Mouse (Mus musculus) intestine, embryonic 15.5 days (tissue): Measurements from ENCODE around the gene Gm17359. TPM values are rescaled to one million over a fixed set of nuclear protein-coding genes. Genes with fewer than 3 reads are reported as not detected.

ENCODE experiments used
- ATAC-seq: fragments of 200-750 bp; cut with Nextera tagmentation; 2 replicates; pipeline ENCODE4 v1.8.0; 2017; ENCODE audit warnings: moderate TSS enrichment, moderate library complexity
- H3K27ac ChIP-seq: fragments of 300-500 bp; sonication (generic); 2 replicates; pipeline ENCODE4 v1.5.1; 2015; ENCODE audit warnings: mild to moderate bottlenecking, inconsistent platforms
- H3K27me3 ChIP-seq: fragments of 300-500 bp; sonication (generic); replicated peaks from 2 replicates; pipeline ENCODE4 v1.6.1; 2015; ENCODE audit warnings: inconsistent platforms
- H3K36me3 ChIP-seq: fragments of 300-500 bp; sonication (generic); 2 replicates; pipeline ENCODE4 v1.6.1; 2015; ENCODE audit warnings: inconsistent platforms
- H3K4me1 ChIP-seq: fragments of 300-500 bp; sonication (generic); replicated peaks from 2 replicates; pipeline ENCODE4 v1.6.1; 2015; ENCODE audit warnings: inconsistent platforms
- H3K4me2 ChIP-seq: fragments of 300-500 bp; sonication (generic); replicated peaks from 2 replicates; pipeline ENCODE4 v1.6.1; 2015; ENCODE audit warnings: mild to moderate bottlenecking, inconsistent platforms
- H3K4me3 ChIP-seq: fragments of 300-500 bp; sonication (generic); replicated peaks from 2 replicates; pipeline ENCODE4 v1.5.1; 2015; ENCODE audit warnings: inconsistent platforms
- H3K9ac ChIP-seq: fragments of 300-500 bp; sonication (generic); 2 replicates; pipeline ENCODE4 v1.6.1; 2015; ENCODE audit warnings: inconsistent platforms
- H3K9me3 ChIP-seq: fragments of 300-500 bp; sonication (generic); 2 replicates; pipeline ENCODE4 v1.6.1; 2016; ENCODE audit warnings: inconsistent platforms
- WGBS: fragments of 180-500 bp; shearing (Covaris S2); methylation state at CpG from one replicate; pipeline ENCODE4 v1.1.7; 2015; 5-methylcytosine and 5-hydroxymethylcytosine counted together
- polyA plus RNA-seq: library from polyadenylated mRNA; unstranded; fragments of >200 nt; fragmentation: Nextera tagmentation; extraction: Ambion mirVana; gene quantifications from 2 replicates; pipeline ENCODE4 v1.2.1, GENCODE M21; 2015

The Gm17359 gene
- polyA plus RNA-seq, 1 experiment from 2014 or later, result not detected

GRCm38 (mm10) chr3:79469440-79469839 is 133.0 kb downstream of the Gm17359 start:
- WGBS, result 96% methylated on average over 5 of the region's 5 CpGs
- Histone ChIP-seq H3K4me3 (no peak overlapping the region), H3K9ac (no peak overlapping the region), H3K27ac (no peak overlapping the region), H3K4me2 (no peak overlapping the region), H3K36me3 (no peaks in the 10 kb centered on the region; the same call in none of the 2 replicates), H3K9me3 (no peaks in the 10 kb centered on the region), H3K27me3 (no peaks in the 10 kb centered on the region), H3K4me1 (no peaks in the 10 kb centered on the region)
- no peak for ATAC-seq

GRCm38 (mm10) chr3:79472362-79472761 is 135.9 kb downstream of the Gm17359 start:
- 93% methylated on average over 5 of the region's 5 CpGs for WGBS
- ATAC-seq, result no peak
- no peaks in the 10 kb centered on the region for H3K27me3 ChIP-seq

GRCm38 (mm10) chr3:79474911-79475310 is 138.4 kb downstream of the Gm17359 start:
- Histone ChIP-seq H3K4me3 (no peak overlapping the region), H3K9me3 (no peaks in the 10 kb centered on the region), H3K4me2 (no peak overlapping the region), H3K9ac (no peak overlapping the region), H3K27ac (no peak overlapping the region), H3K27me3 (no peaks in the 10 kb centered on the region), H3K36me3 (0 out of 2 replicates have a peak, but pooled peaks cover 3% of the 10 kb centered on the region), H3K4me1 (no peaks in the 10 kb centered on the region)
- ATAC-seq, result no peak
- WGBS, result 77% methylated on average over 4 of the region's 4 CpGs

More at GRCm38 (mm10) chr3:79472362-79472761, 135.9 kb downstream of the Gm17359 start:
- Histone ChIP-seq H3K4me1 (no peaks in the 10 kb centered on the region), H3K36me3 (no peaks in the 10 kb centered on the region), H3K9ac (no peak overlapping the region), H3K27ac (no peak overlapping the region), H3K4me3 (no peak overlapping the region), H3K9me3 (no peaks in the 10 kb centered on the region), H3K4me2 (no peak overlapping the region)

- no peaks in the 10 kb centered on the region for H3K9me3 ChIP-seq
- no peak overlapping the region for H3K4me3 ChIP-seq
- no peak overlapping the region for H3K9ac ChIP-seq
- no peak for ATAC-seq
- 73% methylated on average over 2 of the region's 2 CpGs for WGBS
- 0 out of 2 replicates have a peak, but pooled peaks cover 3% of the 10 kb centered on the region for H3K36me3 ChIP-seq
- no peaks in the 10 kb centered on the region for H3K27me3 ChIP-seq
- no peaks in the 10 kb centered on the region for H3K4me1 ChIP-seq
- no peak overlapping the region for H3K27ac ChIP-seq
- no peak overlapping the region for H3K4me2 ChIP-seq
These were observed 139.5 kb downstream of the Gm17359 start for GRCm38 (mm10) chr3:79475980-79476379.

- H3K4me2 ChIP-seq, result no peak overlapping the region
- H3K9ac ChIP-seq, result no peak overlapping the region
- H3K36me3 ChIP-seq, result 0 out of 2 replicates have a peak, but pooled peaks cover 3% of the 10 kb centered on the region
- no peak overlapping the region for H3K4me3 ChIP-seq
- no peaks in the 10 kb centered on the region for H3K4me1 ChIP-seq
- 84% methylated on average over 8 of the region's 8 CpGs for WGBS
- no peaks in the 10 kb centered on the region for H3K9me3 ChIP-seq
- ATAC-seq, result no peak
- no peak overlapping the region for H3K27ac ChIP-seq
- no peaks in the 10 kb centered on the region for H3K27me3 ChIP-seq
These were observed 141.9 kb downstream of the Gm17359 start for GRCm38 (mm10) chr3:79478400-79478799.

GRCm38 (mm10) chr3:79478880-79479279 is 142.4 kb downstream of the Gm17359 start:
- H3K9me3 ChIP-seq, result no peaks in the 10 kb centered on the region
- no peak overlapping the region for H3K4me2 ChIP-seq
- H3K4me3 ChIP-seq, result no peak overlapping the region
- no peaks in the 10 kb centered on the region for H3K4me1 ChIP-seq
- no peak overlapping the region for H3K27ac ChIP-seq
- ATAC-seq, result no peak
- WGBS, result 76% methylated on average over 4 of the region's 4 CpGs
- H3K36me3 ChIP-seq, result 0 out of 2 replicates have a peak, but pooled peaks cover 3% of the 10 kb centered on the region
- H3K27me3 ChIP-seq, result no peaks in the 10 kb centered on the region
- H3K9ac ChIP-seq, result no peak overlapping the region

- no peak overlapping the region for H3K4me3 ChIP-seq
- no peak overlapping the region for H3K9ac ChIP-seq
- H3K4me2 ChIP-seq, result no peak overlapping the region
- no peaks in the 10 kb centered on the region for H3K27me3 ChIP-seq
- peaks cover 7% of the 10 kb centered on the region for H3K36me3 ChIP-seq
- no peaks in the 10 kb centered on the region for H3K4me1 ChIP-seq
- H3K9me3 ChIP-seq, result no peaks in the 10 kb centered on the region
- WGBS, result 81% methylated on average over 16 of the region's 16 CpGs
- no peak overlapping the region for H3K27ac ChIP-seq
- no peak for ATAC-seq
These were observed 148.0 kb downstream of the Gm17359 start for GRCm38 (mm10) chr3:79484286-79485063.

- no peak overlapping the region for H3K9ac ChIP-seq
- no peak overlapping the region for H3K27ac ChIP-seq
- no peaks in the 10 kb centered on the region for H3K9me3 ChIP-seq
- peaks cover 7% of the 10 kb centered on the region for H3K36me3 ChIP-seq
- WGBS, result 84% methylated on average over 7 of the region's 7 CpGs
- no peaks in the 10 kb centered on the region for H3K27me3 ChIP-seq
- no peak overlapping the region for H3K4me3 ChIP-seq
- H3K4me1 ChIP-seq, result no peaks in the 10 kb centered on the region
- no peak overlapping the region for H3K4me2 ChIP-seq
- peak; percentile 60 for ATAC-seq
These were observed 151.6 kb downstream of the Gm17359 start for GRCm38 (mm10) chr3:79488025-79488424.

GRCm38 (mm10) chr3:79490102-79490501 is 153.6 kb downstream of the Gm17359 start:
- Histone ChIP-seq H3K27ac (no peak overlapping the region), H3K36me3 (peaks cover 7% of the 10 kb centered on the region), H3K27me3 (no peaks in the 10 kb centered on the region), H3K9me3 (no peaks in the 10 kb centered on the region), H3K9ac (no peak overlapping the region), H3K4me2 (no peak overlapping the region), H3K4me1 (no peaks in the 10 kb centered on the region), H3K4me3 (no peak overlapping the region)
- WGBS, result 77% methylated on average over 5 of the region's 5 CpGs
- ATAC-seq, result no peak; the same call in 1 of the 2 replicates

GRCm38 (mm10) chr3:79491614-79492013 is 155.2 kb downstream of the Gm17359 start:
- H3K9ac ChIP-seq, result no peak overlapping the region
- H3K4me2 ChIP-seq, result no peak overlapping the region
- 64% methylated on average over 3 of the region's 3 CpGs for WGBS
- no peak overlapping the region for H3K4me3 ChIP-seq
- no peak for ATAC-seq
- H3K9me3 ChIP-seq, result no peaks in the 10 kb centered on the region
- no peaks in the 10 kb centered on the region for H3K27me3 ChIP-seq
- H3K27ac ChIP-seq, result no peak overlapping the region
- no peaks in the 10 kb centered on the region for H3K4me1 ChIP-seq
- H3K36me3 ChIP-seq, result peaks cover 7% of the 10 kb centered on the region

- Histone ChIP-seq H3K4me1 (no peaks in the 10 kb centered on the region), H3K27ac (no peak overlapping the region), H3K4me3 (no peak overlapping the region), H3K27me3 (no peaks in the 10 kb centered on the region), H3K4me2 (no peak overlapping the region), H3K9me3 (no peaks in the 10 kb centered on the region), H3K9ac (no peak overlapping the region), H3K36me3 (peaks cover 4% of the 10 kb centered on the region)
- no peak for ATAC-seq
- 96% methylated on average over 10 of the region's 10 CpGs for WGBS
These were observed 156.6 kb downstream of the Gm17359 start for GRCm38 (mm10) chr3:79493064-79493463.

GRCm38 (mm10) chr3:79494028-79494427 is 157.6 kb downstream of the Gm17359 start:
- no peak overlapping the region for H3K4me3 ChIP-seq
- no peaks in the 10 kb centered on the region for H3K9me3 ChIP-seq
- H3K4me2 ChIP-seq, result no peak overlapping the region
- no peaks in the 10 kb centered on the region for H3K27me3 ChIP-seq
- no peaks in the 10 kb centered on the region for H3K4me1 ChIP-seq
- no peak overlapping the region for H3K27ac ChIP-seq
- no peak for ATAC-seq
- peaks cover 1% of the 10 kb centered on the region; the same call in 1 of the 2 replicates for H3K36me3 ChIP-seq
- WGBS, result 88% methylated on average over 8 of the region's 8 CpGs
- no peak overlapping the region for H3K9ac ChIP-seq

GRCm38 (mm10) chr3:79495151-79495550 is 158.7 kb downstream of the Gm17359 start:
- no peaks in the 10 kb centered on the region for H3K4me1 ChIP-seq
- no peak overlapping the region for H3K4me2 ChIP-seq
- ATAC-seq, result no peak
- H3K36me3 ChIP-seq, result no peaks in the 10 kb centered on the region; the same call in 1 of the 2 replicates
- H3K9ac ChIP-seq, result no peak overlapping the region
- H3K9me3 ChIP-seq, result no peaks in the 10 kb centered on the region
- H3K27ac ChIP-seq, result no peak overlapping the region
- H3K4me3 ChIP-seq, result no peak overlapping the region
- H3K27me3 ChIP-seq, result no peaks in the 10 kb centered on the region
- WGBS, result 80% methylated on average over 7 of the region's 7 CpGs
